Mouse (Mus musculus) megakaryocyte, embryonic 14.5 days (primary cell): ENCODE results near the gene Ptov1.

Experiments
- FLI1 ChIP-seq: IDR thresholded peaks from 2 replicates; pipeline ENCODE4 v1.6.1; 2012; ENCODE audit warnings: low read length, inconsistent platforms, mixed read lengths
- GATA1 ChIP-seq: IDR thresholded peaks from 3 replicates; pipeline ENCODE4 v1.6.1; 2012; ENCODE audit warnings: mixed read lengths, low read length, inconsistent platforms, borderline replicate concordance

- TF ChIP-seq FLI1 (no peak), GATA1 (no peak)
These were observed 33.6 kb downstream of the Ptov1 start for GRCm38 (mm10) chr7:44836016-44836404.
